Mouse (Mus musculus): ENCODE measurements around the gene Lrrfip2.

DNA sequence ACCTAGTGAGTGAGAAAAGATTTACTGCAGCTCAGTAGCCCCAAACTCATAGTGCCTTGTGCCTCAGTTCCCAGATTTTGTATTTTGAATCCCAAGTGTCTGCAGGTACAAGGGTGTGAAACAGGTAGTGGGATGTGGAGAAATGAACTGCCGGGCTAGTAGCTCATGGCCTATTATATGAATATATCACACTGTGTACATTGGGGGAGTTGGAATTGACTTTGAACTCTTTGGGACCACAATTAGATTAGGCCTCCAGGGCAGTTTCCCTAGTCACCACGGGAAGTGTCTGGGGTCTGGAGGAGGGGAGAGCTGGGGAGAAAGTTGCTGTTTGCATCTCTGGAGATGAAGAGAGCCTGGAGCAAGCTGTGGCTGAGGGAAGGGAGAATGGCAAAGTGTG lies 31.0 kb downstream of the Lrrfip2 start:
- TF ChIP-seq CTCF (IDR thresholded peaks at IDR 0.05; ENCODE audit: control insufficient read depth, insufficient read depth, insufficient replicate concordance, low read depth, low read length) (no peak), POLR2A (IDR thresholded peaks at IDR 0.05; ENCODE audit: control insufficient read depth, low read depth, low read length) (no peak)

Measured in testis, adult 2 months (tissue).